Mouse (Mus musculus): ENCODE data around the gene Ap2m1. TPM values are rescaled to one million over a fixed set of nuclear protein-coding genes. Genes with fewer than 3 reads are reported as not detected.

Ap2m1 gene
- polyA plus RNA-seq (2014; fragmentation: Illumina TruSeq; extraction: RNeasy Lipid Tissue Mini Kit (QIAGEN cat#74804); ENCODE audit: low read depth, low replicate concordance) = 86.1 TPM

DNA sequence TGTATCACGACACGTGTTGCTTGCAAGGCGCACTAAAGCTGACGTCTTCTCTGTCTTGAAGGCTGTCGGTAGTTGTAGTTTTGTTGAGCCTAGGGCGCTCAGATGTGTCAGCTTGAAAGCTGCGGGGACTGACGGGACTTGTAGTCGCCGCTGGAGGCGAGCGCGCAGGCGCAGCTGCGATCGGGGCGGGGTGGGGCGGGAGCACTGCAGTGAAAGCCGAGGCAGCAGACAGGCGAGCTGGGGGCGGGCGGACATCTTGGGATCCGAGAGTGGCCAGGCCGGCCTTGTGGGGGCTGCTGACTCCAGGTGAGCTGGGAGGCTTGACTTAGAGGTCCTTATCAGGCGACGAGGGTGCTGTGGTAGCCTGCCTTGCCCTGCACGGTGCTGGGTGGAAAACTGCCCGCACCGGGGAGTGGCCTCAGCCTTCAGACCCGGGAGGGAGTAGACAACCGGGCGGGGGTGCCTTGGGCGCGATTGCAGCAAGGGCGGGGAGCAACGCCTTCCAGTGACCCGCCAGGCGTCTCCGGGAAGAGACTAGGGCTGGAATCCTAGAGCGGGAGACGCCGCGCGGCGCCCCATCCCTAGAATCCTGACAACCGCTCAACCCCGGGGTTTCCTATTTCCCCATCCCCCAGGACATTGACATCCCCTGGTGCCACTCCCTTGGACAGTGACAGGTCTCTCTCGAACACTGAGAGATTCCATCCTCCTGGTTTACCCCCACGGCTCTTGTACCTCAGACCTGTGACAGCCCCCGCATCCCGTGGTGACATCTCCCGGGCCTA, at the start of gene Ap2m1:
Gene Ap2m1 (plus strand): TSS at position 183 of the 785 bp plus-strand sequence.

DNA sequence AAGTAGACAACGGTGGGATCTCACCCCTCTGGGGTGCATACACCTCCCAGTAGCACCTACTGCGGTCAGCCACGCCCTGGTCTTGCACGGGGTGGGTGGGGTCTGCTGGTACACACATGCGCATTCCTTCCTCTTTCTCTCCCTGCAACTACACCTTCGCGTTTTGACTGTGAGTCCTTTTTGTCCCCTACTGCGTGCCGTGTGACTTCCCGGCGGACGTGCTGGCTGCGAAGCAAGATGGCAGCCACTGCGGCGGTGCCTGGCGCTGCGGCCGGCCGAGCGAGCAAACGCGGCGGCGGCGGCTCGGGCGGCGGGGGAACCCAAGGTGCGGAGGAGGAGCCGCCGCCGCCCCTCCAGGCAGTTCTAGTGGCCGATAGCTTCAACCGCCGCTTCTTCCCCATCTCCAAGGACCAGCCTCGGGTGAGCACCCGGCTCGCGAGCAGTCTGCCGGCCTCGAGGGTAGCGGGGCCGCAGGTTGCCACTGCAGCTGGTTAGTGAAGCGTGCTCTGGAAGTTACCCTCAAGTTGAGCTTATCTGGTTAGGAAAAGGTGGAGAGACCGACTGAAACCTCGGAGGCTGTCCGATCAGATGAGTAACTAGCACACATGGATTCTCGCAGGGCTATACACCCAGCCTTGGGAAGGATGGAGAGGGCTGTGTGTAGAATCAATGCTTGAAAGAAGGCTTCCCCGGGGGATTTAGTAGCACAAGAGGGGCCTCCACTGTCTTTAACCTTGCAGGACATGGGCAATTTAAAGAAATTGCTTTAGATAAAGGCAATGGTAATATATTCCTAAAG, 36.4 kb upstream of the Ap2m1 start, which contains the start of gene Eif2b5:
Gene Eif2b5 (plus strand): TSS at position 141 of the 799 bp plus-strand sequence.

DNA sequence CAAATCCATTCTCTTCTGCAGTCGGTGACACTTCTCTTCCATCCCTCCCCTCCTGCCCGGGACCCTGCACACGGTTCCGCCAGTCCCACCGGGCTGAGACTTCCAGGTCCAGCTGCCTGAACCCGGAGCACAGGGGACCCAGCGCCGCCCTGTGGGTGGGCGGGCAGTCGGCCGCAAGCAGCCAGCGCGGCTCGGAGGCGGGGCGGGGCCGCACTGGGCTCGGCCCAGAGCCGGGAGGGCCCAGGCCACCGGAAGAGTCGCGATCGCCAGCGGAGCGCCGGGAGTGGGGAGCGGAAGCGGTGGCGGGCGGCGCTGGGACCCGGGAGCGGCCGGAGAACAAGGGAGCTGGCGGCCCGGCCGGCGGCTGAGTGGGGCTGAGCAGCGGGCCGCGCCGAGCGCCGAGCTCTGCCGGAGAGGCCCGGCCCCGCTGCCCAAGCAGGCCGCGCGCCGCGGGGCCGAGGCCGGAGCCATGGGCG, 18.5 kb upstream of the Ap2m1 start, which contains the start of gene Dvl3:
Gene Dvl3 (plus strand): TSS at position 257 of the 476 bp plus-strand sequence.

DNA sequence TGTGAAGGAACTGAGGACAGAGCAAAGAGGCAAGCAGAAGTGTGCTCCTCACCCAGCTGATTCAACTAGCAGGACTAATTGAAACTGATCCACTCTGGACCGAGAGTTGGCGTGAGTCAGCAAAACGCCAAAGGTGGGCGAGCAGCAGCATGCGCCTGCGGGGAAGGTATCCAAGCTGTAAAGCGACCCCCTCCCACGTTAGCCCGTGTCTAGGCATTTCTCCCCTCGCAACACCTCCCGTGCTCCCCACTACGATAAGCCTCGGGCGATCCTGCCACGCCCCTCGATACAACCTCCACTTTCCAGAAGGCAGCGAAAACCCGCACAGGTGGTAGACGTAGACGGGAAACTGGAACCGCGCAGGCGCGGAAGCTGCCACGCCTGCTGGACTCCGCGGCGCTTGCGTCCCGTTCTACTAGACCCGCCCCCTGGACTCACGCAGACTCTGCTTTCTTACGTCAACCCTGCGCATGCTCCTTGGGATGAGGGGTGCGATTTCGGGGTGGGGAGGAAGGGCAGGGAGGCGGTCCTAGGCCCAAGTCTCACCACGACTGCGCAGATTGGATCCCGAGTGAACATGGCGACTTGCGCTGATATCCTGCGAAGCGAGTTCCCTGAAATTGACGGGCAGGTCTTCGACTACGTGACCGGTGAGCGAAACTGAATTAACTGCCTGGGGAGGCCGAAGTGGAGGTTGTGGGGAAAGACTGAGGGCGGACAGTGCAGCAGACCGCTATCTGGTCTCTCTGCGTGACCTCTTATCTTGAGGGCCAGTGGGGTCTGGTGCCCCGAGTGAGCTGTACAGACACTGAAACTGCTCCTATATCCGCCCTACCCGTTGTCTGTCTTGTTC, 13.0 kb downstream of the Ap2m1 start, which contains the start of gene Abcf3:
Gene Abcf3 (plus strand): TSS at position 482 of the 853 bp plus-strand sequence.

DNA sequence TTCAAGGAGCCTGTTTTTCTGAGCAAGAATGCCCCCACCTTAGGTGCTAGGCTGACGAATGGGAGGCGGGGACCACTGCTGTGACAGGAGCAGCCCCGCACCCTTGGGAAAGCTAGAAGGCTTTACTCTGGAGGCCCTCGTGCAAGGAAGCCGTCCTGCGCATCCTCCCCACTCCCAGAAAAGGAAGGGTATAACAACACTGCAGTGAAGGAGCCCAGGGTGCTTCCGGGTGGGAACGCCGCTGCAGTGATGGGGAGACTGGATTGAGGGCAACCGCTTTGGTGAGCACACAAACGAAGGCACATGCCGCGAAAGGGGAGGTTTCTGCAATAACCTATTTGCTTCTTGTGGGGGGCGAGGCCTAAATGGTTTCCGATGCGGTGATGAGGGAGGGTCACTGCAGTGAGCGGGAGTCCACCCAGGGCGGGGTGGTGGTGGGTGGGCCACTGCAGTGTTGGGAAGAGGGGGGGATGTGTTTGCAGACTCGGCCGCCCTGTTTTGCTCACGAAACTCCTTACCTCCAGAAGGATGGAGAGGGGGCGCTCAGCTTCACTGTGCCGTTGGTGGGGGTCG, 54.2 kb downstream of the Ap2m1 start, which contains the start of gene Vwa5b2:
Gene Vwa5b2 (plus strand): TSS at position 106 of the 573 bp plus-strand sequence.

Other genes with a start within 250 kb of the Ap2m1 start
- 40.4 TPM for gene Parl, start 233.1 kb upstream of the Ap2m1 start, polyA plus RNA-seq (2014; fragmentation: Illumina TruSeq; extraction: RNeasy Lipid Tissue Mini Kit (QIAGEN cat#74804); ENCODE audit: low read depth, low replicate concordance)
- not detected for gene Cyp2ab1, start 210.1 kb upstream of the Ap2m1 start, polyA plus RNA-seq (2014; fragmentation: Illumina TruSeq; extraction: RNeasy Lipid Tissue Mini Kit (QIAGEN cat#74804); ENCODE audit: low read depth, low replicate concordance)
- gene Abcc5, start 109.1 kb upstream of the Ap2m1 start, polyA plus RNA-seq (2014; fragmentation: Illumina TruSeq; extraction: RNeasy Lipid Tissue Mini Kit (QIAGEN cat#74804); ENCODE audit: low read depth, low replicate concordance) = 2.8 TPM
- gene Eif2b5, start 36.7 kb upstream of the Ap2m1 start, polyA plus RNA-seq (2014; fragmentation: Illumina TruSeq; extraction: RNeasy Lipid Tissue Mini Kit (QIAGEN cat#74804); ENCODE audit: low read depth, low replicate concordance) = 9.8 TPM
- gene Dvl3, start 18.5 kb upstream of the Ap2m1 start, polyA plus RNA-seq (2014; fragmentation: Illumina TruSeq; extraction: RNeasy Lipid Tissue Mini Kit (QIAGEN cat#74804); ENCODE audit: low read depth, low replicate concordance) = 7.3 TPM
- 10.5 TPM for gene Abcf3, start 13.1 kb downstream of the Ap2m1 start, polyA plus RNA-seq (2014; fragmentation: Illumina TruSeq; extraction: RNeasy Lipid Tissue Mini Kit (QIAGEN cat#74804); ENCODE audit: low read depth, low replicate concordance)
- not detected for gene Vwa5b2, start 54.0 kb downstream of the Ap2m1 start, polyA plus RNA-seq (2014; fragmentation: Illumina TruSeq; extraction: RNeasy Lipid Tissue Mini Kit (QIAGEN cat#74804); ENCODE audit: low read depth, low replicate concordance)
- gene Eef1akmt4, start 76.1 kb downstream of the Ap2m1 start, polyA plus RNA-seq (2014; fragmentation: Illumina TruSeq; extraction: RNeasy Lipid Tissue Mini Kit (QIAGEN cat#74804); ENCODE audit: low read depth, low replicate concordance) = 1.7 TPM
- not detected for gene Gm49333, start 76.1 kb downstream of the Ap2m1 start, polyA plus RNA-seq (2014; fragmentation: Illumina TruSeq; extraction: RNeasy Lipid Tissue Mini Kit (QIAGEN cat#74804); ENCODE audit: low read depth, low replicate concordance)
- 6.0 TPM for gene Alg3, start 76.3 kb downstream of the Ap2m1 start, polyA plus RNA-seq (2014; fragmentation: Illumina TruSeq; extraction: RNeasy Lipid Tissue Mini Kit (QIAGEN cat#74804); ENCODE audit: low read depth, low replicate concordance)
- gene Camk2n2, start 85.8 kb downstream of the Ap2m1 start, polyA plus RNA-seq (2014; fragmentation: Illumina TruSeq; extraction: RNeasy Lipid Tissue Mini Kit (QIAGEN cat#74804); ENCODE audit: low read depth, low replicate concordance) = not detected
- gene Ece2, start 94.3 kb downstream of the Ap2m1 start, polyA plus RNA-seq (2014; fragmentation: Illumina TruSeq; extraction: RNeasy Lipid Tissue Mini Kit (QIAGEN cat#74804); ENCODE audit: low read depth, low replicate concordance) = not detected
- gene Psmd2, start 116.2 kb downstream of the Ap2m1 start, polyA plus RNA-seq (2014; fragmentation: Illumina TruSeq; extraction: RNeasy Lipid Tissue Mini Kit (QIAGEN cat#74804); ENCODE audit: low read depth, low replicate concordance) = 84.4 TPM
- 154 TPM for gene Eif4g1, start 132.8 kb downstream of the Ap2m1 start, polyA plus RNA-seq (2014; fragmentation: Illumina TruSeq; extraction: RNeasy Lipid Tissue Mini Kit (QIAGEN cat#74804); ENCODE audit: low read depth, low replicate concordance)
- not detected for gene Fam131a, start 157.8 kb downstream of the Ap2m1 start, polyA plus RNA-seq (2014; fragmentation: Illumina TruSeq; extraction: RNeasy Lipid Tissue Mini Kit (QIAGEN cat#74804); ENCODE audit: low read depth, low replicate concordance)
- 10.0 TPM for gene Polr2h, start 182.2 kb downstream of the Ap2m1 start, polyA plus RNA-seq (2014; fragmentation: Illumina TruSeq; extraction: RNeasy Lipid Tissue Mini Kit (QIAGEN cat#74804); ENCODE audit: low read depth, low replicate concordance)
- 3.3 TPM for gene Clcn2, start 182.3 kb downstream of the Ap2m1 start, polyA plus RNA-seq (2014; fragmentation: Illumina TruSeq; extraction: RNeasy Lipid Tissue Mini Kit (QIAGEN cat#74804); ENCODE audit: low read depth, low replicate concordance)
- gene Chrd, start 197.6 kb downstream of the Ap2m1 start, polyA plus RNA-seq (2014; fragmentation: Illumina TruSeq; extraction: RNeasy Lipid Tissue Mini Kit (QIAGEN cat#74804); ENCODE audit: low read depth, low replicate concordance) = 0.13 TPM
- gene Thpo, start 199.0 kb downstream of the Ap2m1 start, polyA plus RNA-seq (2014; fragmentation: Illumina TruSeq; extraction: RNeasy Lipid Tissue Mini Kit (QIAGEN cat#74804); ENCODE audit: low read depth, low replicate concordance) = 2.9 TPM